ENCODE assay signal across 8 mouse cellular contexts in the genomic region with DNA sequence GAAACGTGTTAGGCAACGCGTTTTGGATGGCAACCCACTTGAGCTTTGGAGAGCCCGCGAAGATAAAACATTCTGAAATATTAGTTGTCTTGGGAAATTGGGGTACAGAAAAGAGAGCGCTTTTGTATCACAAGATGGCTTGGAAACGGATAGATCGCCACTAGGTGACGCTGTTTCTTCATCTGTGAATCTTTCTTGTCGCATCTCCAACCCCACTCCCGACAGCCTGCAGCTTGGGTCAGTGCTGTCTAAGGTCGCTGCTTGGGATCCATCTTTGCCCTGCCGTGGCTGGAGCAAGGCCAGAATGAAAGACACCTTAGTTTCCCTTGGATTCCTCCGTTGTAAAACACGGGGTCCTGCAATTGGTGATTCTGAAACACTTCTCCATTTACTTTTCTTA.
DNase-seq lines count a peak whose midpoint lies in the region; ATAC-seq and TF ChIP-seq lines count a peak whose summit lies in the region.

No protein-coding gene starts in this region.

- H3K27ac ChIP-seq in hindbrain, embryonic 15.5 days (replicated peaks), result no peak overlapping the region

- POLR2A ChIA-PET in Patski (lab: Charles Lee), result interaction anchor here (1.1 kb wide), 1 partner anchor 530 kb away, joined by 4 read pairs; no protein-coding TSS in a partner anchor

- no peak overlapping the region for H3K9ac ChIP-seq in hindbrain, embryonic 15.5 days

- ATAC-seq in Patski, result peak; percentile 26
- peak; percentile 78 for ATAC-seq in hindbrain, embryonic 15.5 days (ENCODE audit: low FRiP score, low read depth)

- DNase-seq in Patski (ENCODE audit: low read depth, low spot score), result peak; percentile 35
- DNase-seq in cerebellum, postnatal 14 days, result peak; percentile 93 to 97
- peak; percentile 89 to 92 for DNase-seq in frontal cortex, postnatal 36 days (ENCODE audit: low spot score in 2 of 2)
- peak; percentile 79 to 82 for DNase-seq in layer of hippocampus, postnatal 36 days
- DNase-seq in lung, postnatal 4 days, result peak; percentile 73 to 89
- peak; percentile 90 for DNase-seq in right cerebral cortex, adult 18-20 months
- peak; percentile 46 for DNase-seq in urinary bladder, adult 2 months (ENCODE audit: low spot score)

- H3K4me2 ChIP-seq in hindbrain, embryonic 15.5 days, result peak overlapping the region; percentile 39

- 0 out of 2 replicates have a peak overlapping the region, but pooled peaks have one; percentile 7 for H3K4me3 ChIP-seq in hindbrain, embryonic 15.5 days

- H3K36me3 ChIP-seq in hindbrain, embryonic 15.5 days, result no peaks in the 10 kb centered on the region

- H3K27me3 ChIP-seq in Patski, result peaks cover 24% of the 10 kb centered on the region
- H3K27me3 ChIP-seq in hindbrain, embryonic 15.5 days, result peaks cover 5% of the 10 kb centered on the region; the same call in 1 of the 2 replicates

- CTCF ChIA-PET in Patski (lab: Charles Lee), result interaction anchor here (0.9 to 7.6 kb wide), 12 partner anchors 9 to 547 kb away, joined by 3 to 63 read pairs (median 6); no protein-coding TSS in a partner anchor

- 3% methylated on average over 15 of the region's 15 CpGs for WGBS in hindbrain, embryonic 15.5 days

- no peaks in the 10 kb centered on the region for H3K9me3 ChIP-seq in hindbrain, embryonic 15.5 days

- in situ Hi-C loops in Patski (cut with MboI; ENCODE audit: low pct_unique_long_range_greater_than_20kb), result loop anchor here (5.0 kb wide), 2 partner anchors 242 to 322 kb away; no protein-coding TSS in a partner anchor

- peaks cover 13% of the 10 kb centered on the region; the same call in 1 of the 2 replicates for H3K4me1 ChIP-seq in hindbrain, embryonic 15.5 days (replicated peaks)

- peak; percentile 89 for TF ChIP-seq CTCF in Patski (IDR thresholded peaks at IDR 0.05)

Comparison
In these comparisons a context has a peak if more than half of its experiments do, and no peak if none do; other contexts are left out.
1. DNase-seq: peak in every context shown above with its lines; median percentile 95 in cerebellum, postnatal 14 days; 90 in frontal cortex, postnatal 36 days; 90 in right cerebral cortex, adult 18-20 months; 81 in lung, postnatal 4 days; 80 in layer of hippocampus, postnatal 36 days; 46 in urinary bladder, adult 2 months; 35 in Patski.